Mouse (Mus musculus): ENCODE data around the gene Ubald1. TPM values are rescaled to one million over a fixed set of nuclear protein-coding genes. Genes with fewer than 3 reads are reported as not detected.

Gene Ubald1
- polyA plus RNA-seq, 1 experiment: 65.2 TPM

DNA sequence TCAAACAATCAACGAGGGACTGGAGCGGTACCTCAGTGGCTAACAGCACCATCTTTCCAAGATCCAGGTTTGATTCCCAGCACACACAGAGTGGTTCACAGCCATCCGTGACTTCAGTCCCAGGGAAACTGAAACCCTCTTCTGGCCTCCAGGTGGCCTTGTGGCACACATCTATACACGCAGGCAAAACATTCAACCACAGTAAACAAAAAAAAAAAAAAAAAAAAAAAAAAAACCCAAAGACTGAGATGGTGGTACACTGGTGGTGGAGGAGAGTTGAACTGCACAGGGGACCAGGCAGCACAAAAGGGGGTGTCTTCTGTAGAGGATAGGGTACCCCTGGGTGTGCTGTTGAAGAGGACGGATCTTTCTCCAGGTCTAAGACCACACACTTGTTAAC lies 9.6 kb downstream of the Ubald1 start:
- no peaks in the 10 kb centered on the region for H3K4me1 ChIP-seq (ENCODE audit: control insufficient read depth, insufficient read depth, low read length)
- H3K27me3 ChIP-seq (ENCODE audit: control insufficient read depth, insufficient read depth, low read length): no peaks in the 10 kb centered on the region
- TF ChIP-seq POLR2A (IDR thresholded peaks at IDR 0.05; ENCODE audit: control insufficient read depth, low read depth, low read length): no peak
- no peak for TF ChIP-seq CTCF (IDR thresholded peaks at IDR 0.05; ENCODE audit: control insufficient read depth, insufficient read depth, insufficient replicate concordance, low read depth, low read length)
- no peaks in the 10 kb centered on the region for H3K36me3 ChIP-seq (ENCODE audit: control insufficient read depth, insufficient read depth, low read length)
- H3K4me3 ChIP-seq (ENCODE audit: control insufficient read depth, low read depth, low read length): no peak overlapping the region
- H3K27ac ChIP-seq (ENCODE audit: control insufficient read depth, insufficient read depth, low read depth, low read length): no peak overlapping the region

DNA sequence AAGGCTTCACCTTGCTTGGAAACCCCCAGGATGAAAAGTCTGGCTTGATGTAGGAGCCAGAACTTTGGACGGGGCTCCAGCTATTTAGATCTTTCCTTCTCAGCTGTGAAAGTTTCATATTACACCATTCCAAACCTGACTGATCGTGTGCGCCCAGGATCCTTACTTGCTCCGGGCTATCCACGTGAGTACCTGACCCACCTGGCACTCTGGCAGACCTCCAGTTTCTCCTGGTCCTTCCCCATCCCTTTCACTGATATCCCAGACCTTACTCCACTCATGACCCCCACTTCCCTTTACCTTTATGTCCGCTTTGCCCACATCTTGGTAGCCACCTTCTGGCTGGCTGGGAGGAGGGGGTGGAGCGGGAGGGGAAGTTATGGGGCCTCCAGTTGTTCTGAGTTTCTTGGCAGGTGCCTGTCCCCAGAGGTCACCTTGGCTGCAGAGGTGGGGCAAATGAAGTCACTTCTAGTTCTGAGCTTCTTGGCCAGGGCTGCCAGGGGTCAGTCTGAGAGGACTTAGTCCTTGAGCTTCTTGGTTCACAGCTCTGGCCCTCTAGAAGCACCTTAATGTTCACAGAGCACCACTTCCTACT lies 13.9 kb downstream of the Ubald1 start:
- Histone ChIP-seq H3K4me3 (ENCODE audit: control insufficient read depth, low read depth, low read length) (no peak overlapping the region), H3K27ac (ENCODE audit: control insufficient read depth, insufficient read depth, low read depth, low read length) (no peak overlapping the region), H3K27me3 (ENCODE audit: control insufficient read depth, insufficient read depth, low read length) (no peaks in the 10 kb centered on the region), H3K36me3 (ENCODE audit: control insufficient read depth, insufficient read depth, low read length) (no peaks in the 10 kb centered on the region), H3K4me1 (ENCODE audit: control insufficient read depth, insufficient read depth, low read length) (no peaks in the 10 kb centered on the region)
- TF ChIP-seq POLR2A (IDR thresholded peaks at IDR 0.05; ENCODE audit: control insufficient read depth, low read depth, low read length) (no peak), CTCF (IDR thresholded peaks at IDR 0.05; ENCODE audit: control insufficient read depth, insufficient read depth, insufficient replicate concordance, low read depth, low read length) (no peak)

DNA sequence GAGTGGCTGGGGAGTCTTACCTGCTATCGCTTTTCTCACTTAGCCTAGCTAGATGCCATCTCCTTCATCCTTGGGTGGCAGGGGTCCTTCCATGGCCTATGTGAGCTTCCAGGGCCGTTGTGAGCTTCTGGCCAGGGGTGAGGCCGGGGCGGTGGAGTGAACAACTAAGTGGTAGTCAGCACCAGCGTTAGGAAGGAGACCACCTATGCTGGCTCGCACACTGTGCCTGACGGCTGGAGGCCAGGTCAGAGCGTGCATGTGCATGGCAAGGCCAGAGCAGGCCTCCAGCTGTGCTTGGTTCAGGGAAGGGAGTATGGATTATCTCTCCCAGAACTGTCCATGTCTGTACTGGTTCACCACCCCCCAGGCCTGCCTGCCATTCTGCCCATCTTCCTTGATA lies 16.4 kb downstream of the Ubald1 start:
- TF ChIP-seq POLR2A (IDR thresholded peaks at IDR 0.05; ENCODE audit: control insufficient read depth, low read depth, low read length): no peak
- no peak for TF ChIP-seq CTCF (IDR thresholded peaks at IDR 0.05; ENCODE audit: control insufficient read depth, insufficient read depth, insufficient replicate concordance, low read depth, low read length)
- H3K27ac ChIP-seq (ENCODE audit: control insufficient read depth, insufficient read depth, low read depth, low read length): no peak overlapping the region
- no peak overlapping the region for H3K4me3 ChIP-seq (ENCODE audit: control insufficient read depth, low read depth, low read length)
- no peaks in the 10 kb centered on the region for H3K27me3 ChIP-seq (ENCODE audit: control insufficient read depth, insufficient read depth, low read length)
- H3K4me1 ChIP-seq (ENCODE audit: control insufficient read depth, insufficient read depth, low read length): no peaks in the 10 kb centered on the region
- H3K36me3 ChIP-seq (ENCODE audit: control insufficient read depth, insufficient read depth, low read length): no peaks in the 10 kb centered on the region

DNA sequence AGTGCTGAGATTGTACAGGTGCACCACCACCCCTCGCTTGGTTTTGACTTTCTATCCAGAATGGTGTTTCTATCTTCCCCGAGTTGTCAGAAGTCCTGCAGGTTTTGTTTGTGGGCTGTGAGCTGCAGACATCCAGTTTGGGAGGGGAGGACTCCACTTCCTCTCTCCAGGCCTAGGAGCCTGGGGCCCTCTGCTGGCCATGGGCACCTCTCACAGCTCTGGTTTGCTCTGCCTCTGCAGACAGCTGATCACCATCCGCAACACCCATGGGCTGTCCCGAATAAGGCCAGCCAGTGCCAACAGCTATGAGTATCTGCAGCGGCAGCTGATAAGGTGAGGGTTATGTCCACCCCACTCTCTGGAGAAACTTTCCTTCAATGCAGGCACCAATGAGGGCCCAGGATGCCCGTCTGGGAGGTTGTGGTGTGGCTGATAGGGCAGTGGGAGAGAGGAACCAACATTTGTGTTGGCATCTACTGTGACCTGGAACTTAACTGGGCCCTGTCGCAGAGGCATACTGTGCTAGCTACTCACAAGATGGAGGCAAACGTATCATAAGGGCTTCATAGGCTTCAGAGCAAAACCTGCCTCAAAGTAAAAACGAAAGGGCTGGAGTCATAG lies 17.1 kb downstream of the Ubald1 start:
- H3K4me3 ChIP-seq (ENCODE audit: control insufficient read depth, low read depth, low read length): no peak overlapping the region
- no peak overlapping the region for H3K27ac ChIP-seq (ENCODE audit: control insufficient read depth, insufficient read depth, low read depth, low read length)

GRCm38 (mm10) chr16:4861392-4861791 lies 18.7 kb downstream of the Ubald1 start:
- TF ChIP-seq POLR2A (IDR thresholded peaks at IDR 0.05; ENCODE audit: control insufficient read depth, low read depth, low read length) (no peak), CTCF (IDR thresholded peaks at IDR 0.05; ENCODE audit: control insufficient read depth, insufficient read depth, insufficient replicate concordance, low read depth, low read length) (no peak)
- H3K4me3 ChIP-seq (ENCODE audit: control insufficient read depth, low read depth, low read length): no peak overlapping the region
- H3K4me1 ChIP-seq (ENCODE audit: control insufficient read depth, insufficient read depth, low read length): no peaks in the 10 kb centered on the region
- no peak overlapping the region for H3K27ac ChIP-seq (ENCODE audit: control insufficient read depth, insufficient read depth, low read depth, low read length)
- H3K27me3 ChIP-seq (ENCODE audit: control insufficient read depth, insufficient read depth, low read length): no peaks in the 10 kb centered on the region
- no peaks in the 10 kb centered on the region for H3K36me3 ChIP-seq (ENCODE audit: control insufficient read depth, insufficient read depth, low read length)

More for the DNA sequence above, 17.1 kb downstream of the Ubald1 start:
- Histone ChIP-seq H3K36me3 (ENCODE audit: control insufficient read depth, insufficient read depth, low read length) (no peaks in the 10 kb centered on the region), H3K4me1 (ENCODE audit: control insufficient read depth, insufficient read depth, low read length) (no peaks in the 10 kb centered on the region), H3K27me3 (ENCODE audit: control insufficient read depth, insufficient read depth, low read length) (no peaks in the 10 kb centered on the region)
- TF ChIP-seq POLR2A (IDR thresholded peaks at IDR 0.05; ENCODE audit: control insufficient read depth, low read depth, low read length) (no peak), CTCF (IDR thresholded peaks at IDR 0.05; ENCODE audit: control insufficient read depth, insufficient read depth, insufficient replicate concordance, low read depth, low read length) (peak; percentile 67; the same call in 1 of the 2 replicates)

- TF ChIP-seq POLR2A (IDR thresholded peaks at IDR 0.05; ENCODE audit: control insufficient read depth, low read depth, low read length): no peak
- TF ChIP-seq CTCF (IDR thresholded peaks at IDR 0.05; ENCODE audit: control insufficient read depth, insufficient read depth, insufficient replicate concordance, low read depth, low read length): no peak
- H3K27me3 ChIP-seq (ENCODE audit: control insufficient read depth, insufficient read depth, low read length): no peaks in the 10 kb centered on the region
- no peak overlapping the region for H3K4me3 ChIP-seq (ENCODE audit: control insufficient read depth, low read depth, low read length)
- H3K36me3 ChIP-seq (ENCODE audit: control insufficient read depth, insufficient read depth, low read length): no peaks in the 10 kb centered on the region
- H3K4me1 ChIP-seq (ENCODE audit: control insufficient read depth, insufficient read depth, low read length): no peaks in the 10 kb centered on the region
- no peak overlapping the region for H3K27ac ChIP-seq (ENCODE audit: control insufficient read depth, insufficient read depth, low read depth, low read length)
Observed at GRCm38 (mm10) chr16:4855046-4855650, 25.0 kb downstream of the Ubald1 start.

GRCm38 (mm10) chr16:4850938-4851628 lies 29.0 kb downstream of the Ubald1 start:
- Histone ChIP-seq H3K4me3 (ENCODE audit: control insufficient read depth, low read depth, low read length) (no peak overlapping the region), H3K27ac (ENCODE audit: control insufficient read depth, insufficient read depth, low read depth, low read length) (no peak overlapping the region)

More at GRCm38 (mm10) chr16:4850938-4851628, 29.0 kb downstream of the Ubald1 start:
- Histone ChIP-seq H3K36me3 (ENCODE audit: control insufficient read depth, insufficient read depth, low read length) (no peaks in the 10 kb centered on the region), H3K27me3 (ENCODE audit: control insufficient read depth, insufficient read depth, low read length) (no peaks in the 10 kb centered on the region), H3K4me1 (ENCODE audit: control insufficient read depth, insufficient read depth, low read length) (peaks cover 2% of the 10 kb centered on the region; the same call in 1 of the 2 replicates)
- TF ChIP-seq CTCF (IDR thresholded peaks at IDR 0.05; ENCODE audit: control insufficient read depth, insufficient read depth, insufficient replicate concordance, low read depth, low read length): no peak
- TF ChIP-seq POLR2A (IDR thresholded peaks at IDR 0.05; ENCODE audit: control insufficient read depth, low read depth, low read length): no peak
